Mouse (Mus musculus): ENCODE measurements around the gene Olfr837. TPM values are rescaled to one million over a fixed set of nuclear protein-coding genes. Genes with fewer than 3 reads are reported as not detected.
"Not testable (repeated sequence)": the region's sequence is repeated elsewhere in the genome, so short reads cannot be mapped to it uniquely, and the experiment has no call there.

The Olfr837 gene
- polyA plus RNA-seq (2015; fragmentation: Nextera tagmentation; extraction: Ambion mirVana): not detected in 2 replicates

DNA sequence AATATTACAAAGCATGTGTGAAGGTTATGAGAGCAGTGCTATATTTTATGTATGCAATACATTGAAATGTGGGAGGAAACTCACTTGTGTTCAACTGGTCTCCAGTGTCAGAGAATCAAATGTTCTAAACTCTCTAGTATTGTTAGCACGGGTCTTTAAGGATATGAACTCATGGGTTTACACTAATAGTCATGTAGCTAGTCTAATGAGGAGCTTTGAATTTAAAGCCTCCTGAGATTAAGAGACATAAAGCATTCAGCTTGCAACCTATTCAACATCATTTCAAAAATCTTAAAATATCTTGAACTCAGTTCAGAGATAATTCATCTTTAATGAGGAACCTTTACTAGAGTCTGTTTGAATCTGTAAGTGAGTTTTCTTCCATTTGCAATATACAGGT lies at the start of gene Olfr837:
Olfr837 (plus strand) TSS at position 301 of the 400 bp plus-strand sequence.
- WGBS: 82% methylated on average over 1 of the region's 1 CpGs
- no peak within 1 kb of the TSS for H3K4me2 ChIP-seq
- H3K4me3 ChIP-seq: no peak within 1 kb of the TSS
- no peak for ATAC-seq (ENCODE audit: borderline replicate concordance, extremely low read depth, low FRiP score, low TSS enrichment)
- no peak within 1 kb of the TSS for H3K27ac ChIP-seq
- H3K36me3 ChIP-seq: no peaks in the 10 kb centered on the region
- H3K4me1 ChIP-seq: no peaks in the 10 kb centered on the region
- H3K9me3 ChIP-seq: no peaks in the 10 kb centered on the region
- no peaks in the 10 kb centered on the region for H3K27me3 ChIP-seq
- no peak within 1 kb of the TSS for H3K9ac ChIP-seq

DNA sequence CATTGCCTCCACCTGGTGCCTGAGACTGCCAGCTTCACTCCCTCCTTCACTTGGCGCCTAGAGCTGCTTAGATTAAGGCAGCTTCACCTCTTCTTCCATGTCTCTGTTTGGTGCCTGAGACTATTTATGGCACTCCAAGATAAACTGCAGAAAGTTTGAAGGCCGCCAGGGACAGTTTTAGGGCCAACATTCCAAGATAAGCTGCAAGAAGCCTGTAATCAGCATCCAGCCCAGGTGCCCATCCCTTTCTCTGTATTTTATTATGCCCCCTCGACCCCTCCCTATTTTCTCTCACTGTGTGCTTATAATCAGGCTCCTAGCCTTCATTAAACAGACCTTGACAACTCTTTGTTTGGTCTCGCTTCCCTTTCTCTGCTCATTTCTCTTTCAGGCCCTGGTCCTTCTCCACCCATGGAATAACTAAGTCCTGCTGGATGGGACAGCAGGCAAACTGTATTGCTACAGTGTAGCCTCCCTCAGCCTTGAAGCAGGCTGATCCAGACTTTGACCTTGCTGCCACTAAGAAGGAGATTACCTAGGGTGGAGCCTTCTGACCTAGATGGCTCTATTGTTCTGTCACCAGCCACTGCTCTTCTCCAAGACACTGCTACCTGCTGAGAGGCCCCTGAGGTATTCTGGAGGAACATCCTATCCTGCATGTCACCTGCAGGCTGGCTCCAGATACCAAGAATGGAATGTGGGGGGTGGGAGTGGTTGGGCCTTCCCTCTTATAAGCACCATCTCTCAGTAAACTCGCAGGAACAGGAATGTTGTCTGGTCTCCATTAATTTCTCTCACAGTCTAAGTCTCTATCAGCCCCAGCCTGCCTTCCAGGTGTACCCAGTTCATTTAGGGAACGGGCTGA lies 43.0 kb upstream of the Olfr837 start:
- H3K9ac ChIP-seq; H3K27me3 ChIP-seq; ATAC-seq (ENCODE audit: borderline replicate concordance, extremely low read depth, low FRiP score, low TSS enrichment); H3K36me3 ChIP-seq; H3K4me3 ChIP-seq; H3K4me1 ChIP-seq; H3K4me2 ChIP-seq; H3K9me3 ChIP-seq; H3K27ac ChIP-seq: not testable (repeated sequence)
- WGBS: 53% methylated on average over 6 of the region's 6 CpGs

DNA sequence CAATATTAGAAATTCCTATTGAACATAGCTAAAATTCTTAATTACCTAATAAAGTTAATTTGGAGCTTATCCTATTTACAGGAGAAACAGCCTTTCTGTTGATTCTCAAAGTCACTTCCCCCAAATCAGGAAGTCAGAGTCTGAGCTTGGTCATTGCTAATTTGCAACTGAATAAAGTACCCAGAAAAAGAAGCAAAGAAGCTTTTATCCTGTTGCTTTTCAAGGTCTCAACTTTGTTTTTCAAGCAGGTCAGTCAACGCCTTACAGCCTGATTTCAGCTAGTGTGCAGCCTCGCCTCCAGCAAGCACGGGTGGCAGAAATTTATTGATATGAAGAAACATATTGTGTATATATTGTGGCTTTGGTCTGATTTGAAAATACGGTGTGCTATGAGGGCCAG lies 38.8 kb upstream of the Olfr837 start:
- WGBS: 81% methylated on average over 4 of the region's 4 CpGs
- H3K4me2 ChIP-seq: no peak overlapping the region
- H3K9me3 ChIP-seq: no peaks in the 10 kb centered on the region
- no peak overlapping the region for H3K4me3 ChIP-seq
- no peaks in the 10 kb centered on the region for H3K36me3 ChIP-seq
- no peak overlapping the region for H3K9ac ChIP-seq
- ATAC-seq (ENCODE audit: borderline replicate concordance, extremely low read depth, low FRiP score, low TSS enrichment): no peak
- H3K27me3 ChIP-seq: no peaks in the 10 kb centered on the region
- H3K4me1 ChIP-seq: no peaks in the 10 kb centered on the region
- H3K27ac ChIP-seq: no peak overlapping the region

DNA sequence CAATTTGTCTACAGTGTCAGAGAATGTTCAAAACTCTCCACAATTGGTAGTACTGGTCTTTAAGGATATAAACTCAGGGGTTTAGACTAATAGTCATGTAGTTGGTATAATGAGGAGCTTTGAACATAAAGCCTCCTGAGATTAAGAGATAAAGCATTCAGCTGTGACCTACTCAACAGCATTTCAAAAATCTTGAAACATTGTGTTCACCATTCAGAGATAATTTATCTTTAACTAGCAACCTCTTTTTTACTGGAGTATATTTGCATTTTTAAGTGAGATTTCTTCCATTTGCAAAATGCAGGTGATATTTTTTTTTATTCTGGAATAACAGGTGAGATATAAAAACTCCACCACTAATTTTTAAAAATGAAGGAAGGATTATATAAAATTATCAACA lies 16.0 kb upstream of the Olfr837 start, which contains the start of gene Olfr836:
Olfr836 (plus strand) TSS at position 301 of the 400 bp plus-strand sequence.
- H3K27me3 ChIP-seq: no peaks in the 10 kb centered on the region
- H3K9me3 ChIP-seq: no peaks in the 10 kb centered on the region
- H3K36me3 ChIP-seq: no peaks in the 10 kb centered on the region
- H3K4me3 ChIP-seq: no peak within 1 kb of the TSS
- no peak within 1 kb of the TSS for H3K4me2 ChIP-seq
- no peak for ATAC-seq (ENCODE audit: borderline replicate concordance, extremely low read depth, low FRiP score, low TSS enrichment)
- no peak within 1 kb of the TSS for H3K27ac ChIP-seq
- H3K4me1 ChIP-seq: no peaks in the 10 kb centered on the region
- H3K9ac ChIP-seq: no peak within 1 kb of the TSS

DNA sequence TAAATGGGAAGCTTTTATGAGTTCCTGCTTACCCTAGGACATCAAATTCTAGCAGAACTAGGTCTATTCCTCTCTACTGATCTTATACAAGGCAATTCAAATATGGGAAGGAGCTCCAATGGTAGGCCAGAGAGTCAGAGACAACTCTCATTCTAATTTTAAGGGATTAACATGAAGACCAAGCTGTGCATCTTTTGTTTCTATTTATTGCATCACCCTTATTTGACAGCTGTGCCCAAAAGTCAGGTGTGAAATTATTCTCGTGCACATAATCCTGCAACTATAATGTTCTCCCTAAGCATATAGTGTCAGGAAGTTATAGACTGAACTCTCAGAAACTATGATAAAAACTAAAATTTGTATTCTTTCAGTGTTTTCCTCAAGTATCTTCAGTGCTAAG lies 41.1 kb downstream of the Olfr837 start, which contains the start of gene Olfr839-ps1:
Olfr839-ps1 (minus strand) TSS at position 101 of the 400 bp plus-strand sequence.
- Histone ChIP-seq H3K4me3 (no peak within 1 kb of the TSS), H3K9me3 (no peaks in the 10 kb centered on the region; the same call in 1 of the 2 replicates), H3K4me1 (no peaks in the 10 kb centered on the region), H3K36me3 (no peaks in the 10 kb centered on the region), H3K27me3 (no peaks in the 10 kb centered on the region), H3K27ac (no peak within 1 kb of the TSS), H3K9ac (no peak within 1 kb of the TSS), H3K4me2 (no peak within 1 kb of the TSS)
- no peak for ATAC-seq (ENCODE audit: borderline replicate concordance, extremely low read depth, low FRiP score, low TSS enrichment)
- WGBS: 73% methylated on average over 1 of the region's 1 CpGs

Other genes starting within 250 kb of the Olfr837 start
- gene Olfr832, start 199.2 kb upstream of the Olfr837 start, polyA plus RNA-seq (2015; fragmentation: Nextera tagmentation; extraction: Ambion mirVana): not detected in 2 replicates
- not detected in 2 replicates for gene Olfr834, start 148.3 kb upstream of the Olfr837 start, polyA plus RNA-seq (2015; fragmentation: Nextera tagmentation; extraction: Ambion mirVana)
- gene Olfr835, start 103.6 kb upstream of the Olfr837 start, polyA plus RNA-seq (2015; fragmentation: Nextera tagmentation; extraction: Ambion mirVana): not detected in 2 replicates
- not detected in 2 replicates for gene Olfr836, start 15.9 kb upstream of the Olfr837 start, polyA plus RNA-seq (2015; fragmentation: Nextera tagmentation; extraction: Ambion mirVana)
- not detected in 2 replicates for gene Olfr839-ps1, start 41.0 kb downstream of the Olfr837 start, polyA plus RNA-seq (2015; fragmentation: Nextera tagmentation; extraction: Ambion mirVana)
- not detected in 2 replicates for gene Olfr843, start 115.7 kb downstream of the Olfr837 start, polyA plus RNA-seq (2015; fragmentation: Nextera tagmentation; extraction: Ambion mirVana)
- not detected in 2 replicates for gene Olfr844, start 180.0 kb downstream of the Olfr837 start, polyA plus RNA-seq (2015; fragmentation: Nextera tagmentation; extraction: Ambion mirVana)
- gene Olfr845, start 200.1 kb downstream of the Olfr837 start, polyA plus RNA-seq (2015; fragmentation: Nextera tagmentation; extraction: Ambion mirVana): not detected in 2 replicates
- not detected in 2 replicates for gene Olfr846, start 227.7 kb downstream of the Olfr837 start, polyA plus RNA-seq (2015; fragmentation: Nextera tagmentation; extraction: Ambion mirVana)
- gene Olfr847, start 242.4 kb downstream of the Olfr837 start, polyA plus RNA-seq (2015; fragmentation: Nextera tagmentation; extraction: Ambion mirVana): not detected in 2 replicates

All from lung, embryonic 15.5 days (tissue).